Mouse (Mus musculus): ENCODE measurements around the gene Ankrd27. TPM values are rescaled to one million over a fixed set of nuclear protein-coding genes. Genes with fewer than 3 reads are reported as not detected.

Gene Ankrd27
- polyA plus RNA-seq, 1 experiment from 2014 or later: 17.3 TPM

DNA sequence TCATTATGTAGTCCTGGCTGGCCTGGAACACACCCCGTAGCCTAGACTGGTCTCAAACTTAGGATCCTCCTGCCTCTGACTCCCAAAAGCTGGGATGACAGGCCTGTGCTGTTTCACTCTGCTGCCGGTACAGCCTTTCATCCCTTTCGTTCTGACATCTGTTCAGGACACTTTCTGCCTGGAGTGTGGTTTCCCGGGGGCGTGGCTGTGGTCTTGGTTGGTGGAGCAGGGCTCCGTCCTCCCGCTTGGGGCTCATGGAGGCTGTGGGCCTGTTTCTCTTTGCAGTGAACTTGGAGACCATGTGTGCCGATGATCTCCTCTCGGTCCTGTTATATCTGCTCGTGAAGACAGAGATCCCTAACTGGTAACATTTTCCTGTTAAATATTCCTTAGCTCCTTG is 20.8 kb downstream of the Ankrd27 start:
- Histone ChIP-seq H3K4me2 (replicated peaks; ENCODE audit: low read depth) (no peak overlapping the region), H3K27ac (replicated peaks) (no peak overlapping the region), H3K36me3 (ENCODE audit: control insufficient read depth, insufficient read depth, low read length) (peaks cover 29% of the 10 kb centered on the region), H3K9me3 (ENCODE audit: control insufficient read depth, low read length) (no peaks in the 10 kb centered on the region), H3K9ac (ENCODE audit: low read length) (no peak overlapping the region), H3K4me1 (replicated peaks; ENCODE audit: control insufficient read depth, insufficient read depth) (no peaks in the 10 kb centered on the region), H3K4me3 (ENCODE audit: low read depth, low read length) (no peak overlapping the region), H3K27me3 (ENCODE audit: control insufficient read depth, insufficient read depth, low read length) (no peaks in the 10 kb centered on the region)
- no peak for TF ChIP-seq CTCF (IDR thresholded peaks at IDR 0.05; ENCODE audit: low read depth)
- TF ChIP-seq EP300 (optimal IDR thresholded peaks at IDR 0.05): no peak
- DNase-seq (ENCODE audit: low spot score): no peak
- ATAC-seq (ENCODE audit: low FRiP score, low TSS enrichment): no peak
- 93% methylated on average over 10 of the region's 10 CpGs for WGBS

DNA sequence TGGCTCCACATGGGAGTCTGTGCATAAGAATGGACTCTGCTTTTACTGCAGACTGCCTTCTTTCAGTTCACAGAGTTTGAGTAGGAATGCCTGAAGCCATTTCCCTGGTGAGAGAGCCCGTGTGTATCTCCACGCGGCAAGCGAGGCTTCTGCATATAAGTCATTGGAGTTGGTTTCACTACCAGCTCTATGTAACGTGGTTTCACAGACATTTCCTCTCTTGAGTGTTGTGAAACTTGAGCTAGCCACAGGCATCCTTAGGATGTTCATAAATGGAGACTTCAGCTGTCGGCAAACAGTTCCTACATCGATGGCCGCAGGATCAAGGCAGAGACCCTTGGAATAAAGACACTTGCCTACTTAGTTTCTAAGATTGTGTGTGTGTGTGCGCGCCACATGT is 23.2 kb downstream of the Ankrd27 start:
- no peak overlapping the region for H3K9ac ChIP-seq (ENCODE audit: low read length)
- no peak overlapping the region for H3K4me3 ChIP-seq (ENCODE audit: low read depth, low read length)
- H3K36me3 ChIP-seq (ENCODE audit: control insufficient read depth, insufficient read depth, low read length): peaks cover 29% of the 10 kb centered on the region
- TF ChIP-seq EP300 (optimal IDR thresholded peaks at IDR 0.05) (no peak), CTCF (IDR thresholded peaks at IDR 0.05; ENCODE audit: low read depth) (no peak)
- H3K4me1 ChIP-seq (replicated peaks; ENCODE audit: control insufficient read depth, insufficient read depth): no peaks in the 10 kb centered on the region
- no peak overlapping the region for H3K27ac ChIP-seq (replicated peaks)
- DNase-seq (ENCODE audit: low spot score): no peak
- no peaks in the 10 kb centered on the region for H3K9me3 ChIP-seq (ENCODE audit: control insufficient read depth, low read length)
- whole genome bisulfite sequencing: 91% methylated on average over 10 of the region's 10 CpGs
- ATAC-seq (ENCODE audit: low FRiP score, low TSS enrichment): no peak
- H3K4me2 ChIP-seq (replicated peaks; ENCODE audit: low read depth): no peak overlapping the region
- no peaks in the 10 kb centered on the region for H3K27me3 ChIP-seq (ENCODE audit: control insufficient read depth, insufficient read depth, low read length)

DNA sequence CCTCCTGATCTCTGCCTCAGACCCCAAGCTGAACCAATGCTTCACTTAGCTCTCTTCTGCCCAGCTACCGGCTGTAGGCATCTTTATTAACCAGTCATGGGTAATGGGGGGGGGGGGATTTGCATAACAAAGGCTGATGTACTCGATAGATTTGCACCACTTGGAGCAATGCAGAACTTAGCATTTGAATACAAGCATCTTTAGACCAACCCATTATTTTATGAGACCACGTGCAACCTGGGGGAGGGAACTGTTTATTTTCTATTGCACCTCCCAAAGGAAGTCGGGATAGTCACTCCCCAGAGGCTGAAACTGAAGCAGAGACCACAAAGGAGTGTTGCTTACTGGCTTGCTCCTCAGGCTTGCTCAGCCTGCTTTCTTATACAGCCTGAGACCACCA is 31.5 kb downstream of the Ankrd27 start:
- Histone ChIP-seq H3K4me3 (ENCODE audit: low read depth, low read length) (no peak overlapping the region), H3K27ac (replicated peaks) (no peak overlapping the region), H3K9ac (ENCODE audit: low read length) (no peak overlapping the region), H3K27me3 (ENCODE audit: control insufficient read depth, insufficient read depth, low read length) (no peaks in the 10 kb centered on the region), H3K4me1 (replicated peaks; ENCODE audit: control insufficient read depth, insufficient read depth) (no peaks in the 10 kb centered on the region), H3K36me3 (ENCODE audit: control insufficient read depth, insufficient read depth, low read length) (peaks cover 30% of the 10 kb centered on the region), H3K9me3 (ENCODE audit: control insufficient read depth, low read length) (no peaks in the 10 kb centered on the region), H3K4me2 (replicated peaks; ENCODE audit: low read depth) (no peak overlapping the region)
- 77% methylated on average over 4 of the region's 4 CpGs for WGBS
- TF ChIP-seq EP300 (optimal IDR thresholded peaks at IDR 0.05): no peak
- TF ChIP-seq CTCF (IDR thresholded peaks at IDR 0.05; ENCODE audit: low read depth): no peak
- no peak for DNase-seq (ENCODE audit: low spot score)
- no peak for ATAC-seq (ENCODE audit: low FRiP score, low TSS enrichment)

DNA sequence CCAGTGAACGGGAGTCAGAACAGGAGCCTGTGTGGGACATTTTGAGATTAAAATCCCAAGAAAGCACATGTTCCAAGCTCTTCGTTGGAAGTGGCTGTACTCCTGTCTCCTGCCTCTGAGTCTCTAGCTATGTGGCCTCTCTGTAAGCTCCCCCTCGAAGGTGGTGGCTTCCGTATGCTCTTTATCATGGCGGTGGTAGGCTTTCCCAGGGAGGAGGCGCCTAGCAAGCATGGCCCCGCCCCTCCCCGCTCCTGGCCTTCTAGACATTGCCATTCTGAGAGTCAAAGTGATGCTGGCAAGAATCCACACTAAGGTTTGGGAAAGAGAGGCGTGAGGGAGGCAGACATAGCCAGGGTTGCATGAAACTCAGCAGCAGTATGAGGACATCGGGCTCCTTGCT is 36.6 kb downstream of the Ankrd27 start:
- no peak for DNase-seq (ENCODE audit: low spot score)

DNA sequence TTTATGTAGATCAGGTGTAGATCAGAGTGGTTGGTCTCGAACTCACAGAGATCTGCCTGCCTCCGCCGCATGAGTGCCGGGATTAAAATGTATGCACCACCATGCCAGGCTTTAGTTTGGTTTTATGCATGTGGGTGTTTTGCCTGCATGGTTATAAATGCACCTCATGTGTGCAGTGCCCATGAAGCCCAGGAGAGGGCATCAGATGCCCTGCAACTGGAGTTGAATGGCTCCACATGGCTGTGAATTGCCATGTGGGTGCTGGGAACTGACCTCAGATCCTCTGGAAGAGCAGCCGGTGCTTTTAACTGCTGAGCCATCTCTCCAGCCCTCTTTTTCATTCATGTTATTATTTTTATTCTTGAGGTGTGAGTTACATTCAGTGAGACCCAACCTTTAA is 40.0 kb downstream of the Ankrd27 start:
- Histone ChIP-seq H3K9ac (ENCODE audit: low read length) (no peak overlapping the region), H3K36me3 (ENCODE audit: control insufficient read depth, insufficient read depth, low read length) (peaks cover 30% of the 10 kb centered on the region)
- no peak for TF ChIP-seq EP300 (optimal IDR thresholded peaks at IDR 0.05)
- peak; percentile 29; the same call in 1 of the 2 replicates for TF ChIP-seq CTCF (IDR thresholded peaks at IDR 0.05; ENCODE audit: low read depth)

More for the DNA sequence above, 36.6 kb downstream of the Ankrd27 start:
- Histone ChIP-seq H3K4me3 (ENCODE audit: low read depth, low read length) (no peak overlapping the region), H3K27me3 (ENCODE audit: control insufficient read depth, insufficient read depth, low read length) (no peaks in the 10 kb centered on the region), H3K4me2 (replicated peaks; ENCODE audit: low read depth) (no peak overlapping the region), H3K27ac (replicated peaks) (no peak overlapping the region), H3K4me1 (replicated peaks; ENCODE audit: control insufficient read depth, insufficient read depth) (no peaks in the 10 kb centered on the region), H3K9ac (ENCODE audit: low read length) (no peak overlapping the region), H3K9me3 (ENCODE audit: control insufficient read depth, low read length) (no peaks in the 10 kb centered on the region), H3K36me3 (ENCODE audit: control insufficient read depth, insufficient read depth, low read length) (peaks cover 30% of the 10 kb centered on the region)
- no peak for TF ChIP-seq EP300 (optimal IDR thresholded peaks at IDR 0.05)
- no peak for TF ChIP-seq CTCF (IDR thresholded peaks at IDR 0.05; ENCODE audit: low read depth)
- 91% methylated on average over 10 of the region's 10 CpGs for WGBS
- no peak for ATAC-seq (ENCODE audit: low FRiP score, low TSS enrichment)

DNA sequence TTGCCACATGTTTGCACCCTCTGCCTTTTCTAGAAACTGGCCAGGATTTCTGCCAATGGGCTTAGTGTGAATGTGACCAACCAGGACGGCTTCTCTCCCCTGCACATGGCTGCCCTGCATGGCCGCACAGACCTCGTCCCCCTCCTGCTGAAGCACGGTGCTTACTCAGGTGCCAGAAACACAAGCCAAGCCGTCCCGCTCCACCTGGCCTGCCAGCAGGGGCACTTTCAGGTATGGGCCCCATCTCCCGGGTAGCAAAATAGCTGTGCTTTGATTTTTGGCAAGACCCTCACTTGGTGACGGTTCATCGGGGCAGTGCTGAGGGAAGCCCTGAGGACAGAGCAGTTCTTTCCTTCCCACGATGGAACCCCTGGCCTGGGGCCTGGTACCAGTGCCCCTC is 41.3 kb downstream of the Ankrd27 start:
- H3K36me3 ChIP-seq (ENCODE audit: control insufficient read depth, insufficient read depth, low read length): peaks cover 31% of the 10 kb centered on the region
- 95% methylated on average over 10 of the region's 10 CpGs for WGBS
- TF ChIP-seq CTCF (IDR thresholded peaks at IDR 0.05; ENCODE audit: low read depth): no peak
- TF ChIP-seq EP300 (optimal IDR thresholded peaks at IDR 0.05): no peak

More for the DNA sequence above, 40.0 kb downstream of the Ankrd27 start:
- Histone ChIP-seq H3K27me3 (ENCODE audit: control insufficient read depth, insufficient read depth, low read length) (no peaks in the 10 kb centered on the region), H3K9me3 (ENCODE audit: control insufficient read depth, low read length) (no peaks in the 10 kb centered on the region), H3K4me1 (replicated peaks; ENCODE audit: control insufficient read depth, insufficient read depth) (no peaks in the 10 kb centered on the region), H3K27ac (replicated peaks) (no peak overlapping the region), H3K4me2 (replicated peaks; ENCODE audit: low read depth) (no peak overlapping the region), H3K4me3 (ENCODE audit: low read depth, low read length) (no peak overlapping the region)
- 99% methylated on average over 5 of the region's 5 CpGs for WGBS
- DNase-seq (ENCODE audit: low spot score) (no peak), ATAC-seq (ENCODE audit: low FRiP score, low TSS enrichment) (no peak)

More for the DNA sequence above, 41.3 kb downstream of the Ankrd27 start:
- Histone ChIP-seq H3K4me1 (replicated peaks; ENCODE audit: control insufficient read depth, insufficient read depth) (no peaks in the 10 kb centered on the region), H3K9ac (ENCODE audit: low read length) (no peak overlapping the region), H3K27me3 (ENCODE audit: control insufficient read depth, insufficient read depth, low read length) (no peaks in the 10 kb centered on the region), H3K4me3 (ENCODE audit: low read depth, low read length) (no peak overlapping the region), H3K27ac (replicated peaks) (no peak overlapping the region), H3K4me2 (replicated peaks; ENCODE audit: low read depth) (no peak overlapping the region), H3K9me3 (ENCODE audit: control insufficient read depth, low read length) (no peaks in the 10 kb centered on the region)
- ATAC-seq (ENCODE audit: low FRiP score, low TSS enrichment) (no peak), DNase-seq (ENCODE audit: low spot score) (no peak)
